Mouse (Mus musculus) liver, postnatal 0 days (tissue): ENCODE results near the gene Krtap19-5.

Experiments used
- CTCF ChIP-seq: sonication (generic); IDR thresholded peaks from 2 replicates; pipeline ENCODE4 v1.5.1; 2016; ENCODE audit warnings: antibody characterized with exemption, low read depth
- EP300 ChIP-seq: IDR thresholded peaks from 2 replicates; pipeline ENCODE4 v1.6.1; 2016; ENCODE audit warnings: antibody characterized with exemption, low read depth, mild to moderate bottlenecking

GRCm38 (mm10) chr16:88874169-88874568 lies 22.1 kb downstream of the Krtap19-5 start, which contains the start of gene Krtap19-2:
- no peak for TF ChIP-seq CTCF
- no peak for TF ChIP-seq EP300
